Mouse (Mus musculus) embryonic facial prominence, embryonic 10.5 days (tissue): ENCODE results near the gene Itsn1. TPM values are rescaled to one million over a fixed set of nuclear protein-coding genes. Genes with fewer than 3 reads are reported as not detected.

Source experiments
- DNase-seq: peaks from one replicate; pipeline ENCODE4 v3.0.0-alpha.2; 2017; ENCODE audit warnings: low spot score
- H3K27ac ChIP-seq: fragments of 300-500 bp; sonication (generic); replicated peaks from 2 replicates; pipeline ENCODE4 v1.5.1; 2016; ENCODE audit warnings: mild to moderate bottlenecking
- H3K27me3 ChIP-seq: fragments of 300-500 bp; sonication (generic); replicated peaks from 2 replicates; pipeline ENCODE4 v1.6.1; 2016; ENCODE audit warnings: low read depth, mild to moderate bottlenecking; ENCODE audit not compliant: poor library complexity, severe bottlenecking
- H3K36me3 ChIP-seq: fragments of 300-500 bp; sonication (generic); replicated peaks from 2 replicates; pipeline ENCODE4 v1.6.1; 2016; ENCODE audit warnings: mild to moderate bottlenecking, moderate library complexity
- H3K4me1 ChIP-seq: fragments of 300-500 bp; sonication (generic); 2 replicates; pipeline ENCODE4 v1.6.1; 2016
- H3K4me3 ChIP-seq: fragments of 300-500 bp; sonication (generic); 2 replicates; pipeline ENCODE4 v1.5.1; 2016; ENCODE audit warnings: mild to moderate bottlenecking, moderate library complexity
- H3K9me3 ChIP-seq: fragments of 300-500 bp; sonication (generic); 2 replicates; pipeline ENCODE4 v1.6.1; 2016; ENCODE audit warnings: mild to moderate bottlenecking
- WGBS: fragments of 180-500 bp; shearing (Covaris S2); methylation state at CpG from one replicate; pipeline ENCODE4 v1.1.7; 2016; 5-methylcytosine and 5-hydroxymethylcytosine counted together
- polyA plus RNA-seq: library from polyadenylated mRNA; unstranded; fragments of >200 nt; fragmentation: Nextera tagmentation; extraction: Ambion mirVana; gene quantifications from 2 replicates; pipeline ENCODE4 v1.2.1, GENCODE M21; 2016

Gene Itsn1
- polyA plus RNA-seq, 1 experiment from 2014 or later = 40.1 TPM

DNA sequence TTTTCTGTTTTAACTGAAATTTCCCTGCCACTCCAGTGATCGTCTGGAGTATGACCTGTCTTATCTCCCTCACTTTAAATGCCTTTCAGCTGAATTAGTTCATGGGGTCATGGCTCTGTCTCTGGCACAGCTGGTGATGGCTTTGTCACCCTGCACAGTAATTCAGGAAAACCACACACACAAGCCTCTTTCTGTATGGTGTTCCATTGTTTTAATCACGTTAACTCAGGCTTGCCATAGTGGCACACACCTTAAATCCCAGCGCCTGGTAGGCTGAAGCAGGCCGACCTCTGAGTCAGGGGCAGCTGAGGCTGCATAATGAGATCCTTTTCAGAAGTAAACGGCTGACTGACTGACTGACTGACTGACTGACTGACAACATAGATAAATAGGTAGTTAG is 99.5 kb downstream of the Itsn1 start:
- Histone ChIP-seq H3K9me3 (no peaks in the 10 kb centered on the region), H3K4me1 (peaks cover 25% of the 10 kb centered on the region), H3K36me3 (peaks cover 66% of the 10 kb centered on the region), H3K27ac (no peak overlapping the region), H3K27me3 (no peaks in the 10 kb centered on the region), H3K4me3 (no peak overlapping the region)
- no peak for DNase-seq
- WGBS = 76% methylated on average over 5 of the region's 5 CpGs

DNA sequence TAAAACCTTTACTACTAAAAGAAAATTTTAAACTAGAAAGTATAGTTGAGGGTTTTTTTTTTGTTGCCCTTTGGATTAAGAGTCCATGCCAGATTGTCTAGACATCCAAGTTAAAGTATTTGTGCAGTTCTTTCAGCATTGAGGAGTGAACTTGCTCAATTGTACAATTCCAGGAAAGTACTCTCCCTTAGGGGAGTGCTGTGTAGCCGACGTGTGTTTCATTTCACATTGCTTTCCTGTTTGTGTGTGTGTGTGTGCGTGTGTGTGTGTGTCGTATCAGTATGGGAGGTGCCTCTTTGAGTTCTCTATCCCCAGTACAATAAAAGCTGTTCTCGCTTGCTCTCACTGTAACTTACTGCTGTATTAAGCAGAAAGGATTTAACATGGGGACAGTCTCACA is 100.0 kb downstream of the Itsn1 start:
- Histone ChIP-seq H3K27ac (no peak overlapping the region), H3K27me3 (no peaks in the 10 kb centered on the region), H3K4me1 (peaks cover 25% of the 10 kb centered on the region), H3K36me3 (peaks cover 63% of the 10 kb centered on the region), H3K9me3 (no peaks in the 10 kb centered on the region), H3K4me3 (no peak overlapping the region)
- WGBS = 89% methylated on average over 5 of the region's 5 CpGs
- no peak for DNase-seq

DNA sequence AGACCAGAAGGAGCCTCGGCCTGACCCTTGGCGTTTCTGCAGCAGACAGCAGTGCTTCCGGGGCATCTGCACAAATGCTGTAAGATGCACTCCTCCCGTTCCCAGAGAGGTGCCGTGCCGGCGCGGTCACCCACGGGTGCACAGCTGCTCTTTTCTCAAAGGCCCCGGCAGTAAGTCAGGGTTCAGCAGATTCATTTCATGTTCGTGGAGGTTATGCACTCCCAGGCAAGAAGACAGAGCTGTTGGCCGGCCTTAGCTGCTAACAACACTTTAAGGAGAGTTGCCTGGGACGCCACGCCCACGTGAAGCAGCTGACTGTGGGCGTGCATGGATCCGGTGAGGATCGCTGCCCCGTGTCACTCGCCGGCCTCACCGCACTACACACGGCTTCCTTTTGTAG is 101.2 kb downstream of the Itsn1 start:
- no peak overlapping the region for H3K27ac ChIP-seq
- no peak for DNase-seq
- H3K27me3 ChIP-seq = no peaks in the 10 kb centered on the region
- 86% methylated on average over 23 of the region's 23 CpGs for WGBS
- H3K4me1 ChIP-seq = peaks cover 25% of the 10 kb centered on the region
- H3K4me3 ChIP-seq = no peak overlapping the region
- H3K9me3 ChIP-seq = no peaks in the 10 kb centered on the region
- H3K36me3 ChIP-seq = peaks cover 58% of the 10 kb centered on the region

DNA sequence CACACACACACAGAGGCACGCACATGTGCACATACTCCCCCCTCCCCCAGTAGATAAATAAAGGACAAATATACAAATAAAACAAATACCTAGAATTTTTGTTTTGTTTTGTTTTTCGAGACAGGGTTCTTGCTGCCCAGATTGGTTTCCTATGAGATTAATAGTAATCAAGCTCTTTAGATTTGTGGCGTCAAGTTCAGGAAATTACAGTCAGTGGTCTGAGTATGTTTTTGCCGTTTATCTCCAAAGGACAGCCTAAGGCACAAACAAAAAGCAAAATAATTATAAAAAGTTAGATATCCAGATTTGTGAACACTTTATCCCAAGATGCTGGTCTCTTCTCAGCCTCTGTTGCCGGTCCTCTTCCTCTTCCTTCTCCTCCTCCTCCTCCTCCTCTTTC is 104.0 kb downstream of the Itsn1 start:
- peaks cover 53% of the 10 kb centered on the region for H3K36me3 ChIP-seq
- H3K4me3 ChIP-seq = no peak overlapping the region
- no peaks in the 10 kb centered on the region for H3K9me3 ChIP-seq
- no peaks in the 10 kb centered on the region for H3K27me3 ChIP-seq
- no peak for DNase-seq
- no peak overlapping the region for H3K27ac ChIP-seq
- WGBS = 87% methylated on average over 5 of the region's 5 CpGs
- peaks cover 10% of the 10 kb centered on the region for H3K4me1 ChIP-seq

DNA sequence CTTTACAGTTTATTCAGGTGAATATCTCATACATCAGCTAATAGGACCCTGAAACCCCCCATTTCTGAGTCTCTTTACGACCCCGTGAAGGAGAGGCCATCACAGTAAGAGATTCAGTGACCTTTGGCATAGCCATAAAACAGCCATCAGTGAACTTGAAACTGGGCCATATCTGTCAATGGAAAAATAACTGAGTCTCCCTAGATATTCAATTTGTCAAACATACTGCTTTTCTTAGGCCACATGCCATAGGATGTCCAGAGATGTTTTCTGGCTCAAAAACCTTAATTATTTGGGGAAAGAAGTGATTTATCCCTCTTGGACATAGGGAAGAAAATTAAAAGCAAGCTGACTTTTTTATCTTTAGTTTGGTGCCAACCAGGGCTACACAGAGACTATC is 104.5 kb downstream of the Itsn1 start:
- Histone ChIP-seq H3K27ac (no peak overlapping the region), H3K27me3 (no peaks in the 10 kb centered on the region), H3K4me1 (peaks cover 10% of the 10 kb centered on the region), H3K36me3 (peaks cover 53% of the 10 kb centered on the region), H3K4me3 (no peak overlapping the region), H3K9me3 (no peaks in the 10 kb centered on the region)
- 94% methylated on average over 2 of the region's 2 CpGs for WGBS
- DNase-seq = no peak

DNA sequence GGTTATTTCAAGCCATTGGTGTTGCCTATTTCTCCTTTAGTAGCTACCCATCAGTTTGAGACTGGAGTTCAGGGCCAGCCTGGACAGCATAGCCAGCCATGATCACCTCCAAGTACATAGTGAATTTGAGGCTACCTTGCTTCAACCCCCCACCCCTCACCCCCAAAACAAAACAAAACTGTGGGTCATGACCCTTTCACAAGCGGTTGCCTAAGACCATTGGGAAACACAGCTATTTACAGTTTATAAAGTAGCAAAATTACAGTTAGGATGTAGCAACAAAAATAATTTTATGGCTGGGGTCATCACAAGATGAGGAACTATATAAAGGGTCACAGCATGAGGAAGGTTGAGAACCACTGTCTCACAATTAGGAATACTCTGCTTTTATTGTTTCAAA is 104.9 kb downstream of the Itsn1 start:
- H3K36me3 ChIP-seq = peaks cover 53% of the 10 kb centered on the region
- H3K27ac ChIP-seq = no peak overlapping the region
- no peak for DNase-seq
- H3K4me3 ChIP-seq = no peak overlapping the region
- H3K9me3 ChIP-seq = no peaks in the 10 kb centered on the region
- H3K4me1 ChIP-seq = peaks cover 13% of the 10 kb centered on the region
- WGBS = 84% methylated on average over 1 of the region's 1 CpGs
- H3K27me3 ChIP-seq = no peaks in the 10 kb centered on the region

DNA sequence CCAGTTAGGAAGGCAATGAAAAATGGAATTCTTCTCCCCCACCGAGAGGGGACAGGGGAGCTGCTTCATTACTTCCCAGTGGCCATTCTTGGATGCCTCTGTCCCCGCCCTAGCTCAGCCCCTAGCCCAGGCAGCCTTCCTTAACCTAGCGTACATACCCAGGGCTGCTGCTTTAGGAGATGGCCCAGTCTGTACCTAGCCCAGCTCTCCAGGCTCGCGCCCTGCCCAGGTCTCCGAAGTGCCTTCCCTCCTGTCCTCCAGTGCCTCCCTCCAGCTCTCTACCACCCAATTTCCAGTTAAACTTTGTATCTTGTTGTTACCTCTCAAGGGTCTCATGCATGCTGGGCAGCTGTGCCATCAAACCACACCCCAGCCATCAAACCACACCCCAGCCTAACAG is 106.7 kb downstream of the Itsn1 start:
- Histone ChIP-seq H3K36me3 (peaks cover 53% of the 10 kb centered on the region), H3K4me3 (no peak overlapping the region), H3K27ac (0 out of 2 replicates have a peak overlapping the region, but pooled peaks have one; percentile 1), H3K9me3 (no peaks in the 10 kb centered on the region), H3K4me1 (peaks cover 28% of the 10 kb centered on the region), H3K27me3 (no peaks in the 10 kb centered on the region)
- DNase-seq = no peak
- WGBS = 89% methylated on average over 6 of the region's 6 CpGs

DNA sequence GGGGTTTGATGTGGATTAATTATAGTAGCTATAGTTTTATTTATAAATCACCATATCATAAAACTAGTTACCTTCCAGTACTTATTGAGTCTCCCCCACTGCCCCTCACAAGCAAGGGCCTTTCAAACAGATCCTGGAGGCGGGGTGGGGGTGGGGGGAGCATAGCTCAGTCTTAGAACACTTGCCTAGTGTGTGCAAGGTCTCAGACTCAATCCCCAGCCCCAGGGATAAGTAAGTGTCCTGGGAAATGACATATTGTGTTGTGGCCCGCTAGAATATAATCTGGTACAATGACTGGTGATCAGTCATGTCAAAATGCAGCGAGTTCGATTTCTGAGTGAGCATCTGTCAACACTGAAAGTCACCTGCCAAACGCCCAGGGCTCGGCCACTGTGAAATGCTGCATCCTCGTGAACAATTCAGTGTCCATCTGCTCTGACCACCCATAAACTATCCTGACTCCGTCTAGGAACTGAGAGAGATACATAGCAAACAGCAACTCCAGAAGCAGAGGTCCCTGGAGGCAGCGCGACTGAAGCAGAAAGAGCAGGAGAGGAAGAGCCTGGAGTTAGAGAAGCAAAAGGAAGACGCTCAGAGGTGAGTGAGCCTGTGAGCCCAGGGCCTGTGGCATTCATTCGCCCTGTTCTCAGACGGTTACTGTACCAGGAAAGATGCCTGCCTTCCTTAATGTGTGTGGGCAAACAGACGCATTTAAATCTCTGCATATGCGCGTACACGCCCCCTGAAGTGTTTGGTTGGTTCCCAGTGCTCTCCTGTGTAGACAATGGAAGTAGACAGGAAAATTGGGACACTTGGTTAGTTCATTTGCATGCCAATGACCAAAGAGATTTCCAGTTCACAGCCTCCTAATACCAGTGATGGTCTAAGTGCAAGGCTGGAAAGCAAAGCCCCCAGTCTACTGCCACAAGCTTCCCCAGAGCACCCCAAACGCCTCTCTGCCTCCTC is 107.8 kb downstream of the Itsn1 start:
- Histone ChIP-seq H3K9me3 (no peaks in the 10 kb centered on the region), H3K4me1 (peaks cover 35% of the 10 kb centered on the region), H3K36me3 (peaks cover 53% of the 10 kb centered on the region), H3K27ac (no peak overlapping the region), H3K27me3 (no peaks in the 10 kb centered on the region), H3K4me3 (no peak overlapping the region)
- DNase-seq = no peak
- WGBS = 74% methylated on average over 18 of the region's 18 CpGs

DNA sequence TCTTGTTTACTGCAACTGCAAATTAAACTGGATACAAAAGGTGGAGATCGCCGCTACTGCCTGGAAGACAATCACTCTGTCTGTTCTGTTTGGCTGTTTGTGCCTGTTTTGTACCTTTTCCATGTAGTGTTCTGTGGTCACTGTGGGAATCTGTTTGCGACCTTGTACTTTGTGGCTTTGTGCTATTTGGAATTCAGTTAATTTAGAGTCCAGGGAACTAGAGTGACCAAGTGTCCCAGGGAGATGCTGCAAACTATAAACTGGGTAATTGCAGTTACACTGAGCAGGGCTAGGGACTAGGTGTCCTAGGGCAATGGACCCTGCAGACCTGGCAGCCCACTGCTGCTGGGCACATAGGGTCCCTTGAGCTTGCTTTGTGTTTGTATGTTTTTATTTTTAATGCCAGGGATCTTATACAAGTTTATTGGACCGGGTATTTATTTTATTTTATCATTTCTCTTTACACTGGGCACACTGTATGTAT is 108.5 kb downstream of the Itsn1 start:
- Histone ChIP-seq H3K27ac (no peak overlapping the region), H3K36me3 (peaks cover 57% of the 10 kb centered on the region), H3K27me3 (no peaks in the 10 kb centered on the region), H3K4me1 (peaks cover 35% of the 10 kb centered on the region), H3K9me3 (no peaks in the 10 kb centered on the region), H3K4me3 (no peak overlapping the region)
- 89% methylated on average over 4 of the region's 4 CpGs for WGBS
- DNase-seq = no peak

DNA sequence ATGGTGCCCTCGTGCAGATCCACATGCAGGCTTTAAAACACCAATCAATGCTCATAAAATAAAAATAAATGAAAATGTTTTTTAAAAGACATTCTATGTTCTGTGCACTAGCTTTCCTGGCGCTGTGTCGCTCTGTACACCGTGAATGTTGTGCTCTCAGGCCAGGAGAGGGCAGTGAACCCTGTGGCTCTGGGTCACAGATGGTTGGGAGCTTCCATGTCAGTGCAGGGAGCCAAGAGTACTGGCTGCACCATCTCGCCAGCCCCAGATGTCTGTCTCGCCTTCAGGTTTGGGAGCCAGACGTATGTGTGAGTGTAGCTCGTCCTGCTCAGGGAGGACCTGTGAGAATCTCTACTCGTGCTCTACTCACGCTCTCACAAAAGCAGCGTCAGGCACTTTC is 109.7 kb downstream of the Itsn1 start:
- H3K4me1 ChIP-seq = peaks cover 35% of the 10 kb centered on the region
- H3K4me3 ChIP-seq = no peak overlapping the region
- no peak for DNase-seq
- H3K27ac ChIP-seq = no peak overlapping the region
- 84% methylated on average over 11 of the region's 11 CpGs for WGBS
- H3K9me3 ChIP-seq = no peaks in the 10 kb centered on the region
- peaks cover 68% of the 10 kb centered on the region for H3K36me3 ChIP-seq
- H3K27me3 ChIP-seq = no peaks in the 10 kb centered on the region

DNA sequence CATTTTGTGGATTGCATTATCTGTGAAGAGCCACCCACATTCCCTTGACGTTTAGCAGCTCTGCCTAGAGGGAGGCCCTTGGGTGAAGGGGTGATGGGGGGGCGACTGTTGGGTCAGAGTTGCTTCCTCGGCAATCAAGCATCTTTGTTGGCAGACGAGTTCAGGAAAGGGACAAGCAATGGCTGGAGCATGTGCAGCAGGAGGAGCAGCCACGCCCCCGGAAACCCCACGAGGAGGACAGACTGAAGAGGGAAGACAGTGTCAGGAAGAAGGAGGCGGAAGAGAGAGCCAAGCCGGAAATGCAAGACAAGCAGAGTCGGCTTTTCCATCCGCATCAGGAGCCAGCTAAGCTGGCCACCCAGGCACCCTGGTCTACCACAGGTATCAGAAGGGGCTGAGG is 110.4 kb downstream of the Itsn1 start:
- no peak overlapping the region for H3K27ac ChIP-seq
- H3K36me3 ChIP-seq = peaks cover 75% of the 10 kb centered on the region
- H3K4me1 ChIP-seq = peaks cover 35% of the 10 kb centered on the region
- H3K9me3 ChIP-seq = no peaks in the 10 kb centered on the region
- no peak for DNase-seq
- 64% methylated on average over 11 of the region's 11 CpGs for WGBS
- no peak overlapping the region for H3K4me3 ChIP-seq
- H3K27me3 ChIP-seq = no peaks in the 10 kb centered on the region

DNA sequence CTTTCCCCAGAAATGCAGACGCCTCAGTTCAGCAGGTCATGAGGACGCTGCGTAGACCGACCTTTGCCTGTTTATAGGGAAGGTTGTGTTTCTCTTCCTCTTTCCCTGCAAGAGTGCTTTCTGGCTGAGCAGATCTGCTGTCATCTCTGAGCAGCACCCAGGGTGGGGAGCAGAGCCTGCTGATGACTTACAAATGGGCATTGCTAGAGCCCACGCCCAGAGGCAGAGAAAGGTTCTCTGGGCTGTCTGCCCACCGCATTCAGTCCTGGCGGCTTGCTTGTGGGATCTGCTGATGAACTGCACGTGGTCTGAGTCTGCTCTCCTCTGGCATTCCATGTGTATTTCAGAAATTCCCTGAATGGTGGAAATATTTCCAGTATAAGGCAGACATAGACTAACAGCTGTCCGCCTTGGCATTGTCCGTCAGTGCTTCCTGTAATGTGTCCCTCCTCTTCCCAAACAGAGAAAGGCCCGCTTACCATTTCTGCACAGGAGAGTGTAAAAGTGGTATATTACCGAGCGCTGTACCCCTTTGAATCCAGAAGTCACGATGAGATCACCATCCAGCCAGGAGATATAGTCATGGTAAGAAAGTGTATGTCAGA is 112.0 kb downstream of the Itsn1 start:
- Histone ChIP-seq H3K4me3 (no peak overlapping the region), H3K27ac (no peak overlapping the region), H3K27me3 (no peaks in the 10 kb centered on the region), H3K36me3 (peaks cover 90% of the 10 kb centered on the region), H3K4me1 (peaks cover 36% of the 10 kb centered on the region), H3K9me3 (no peaks in the 10 kb centered on the region)
- DNase-seq = no peak
- WGBS = 87% methylated on average over 14 of the region's 14 CpGs
